ENCODE assay signal across 8 mouse cellular contexts in genomic region chr7:46615256-46615977, GRCm38 (mm10). TPM values are rescaled to one million over a fixed set of nuclear protein-coding genes. Genes with fewer than 3 reads are reported as not detected.
DNase-seq lines count a peak whose midpoint lies in the region; ATAC-seq and TF ChIP-seq lines count a peak whose summit lies in the region.

No protein-coding gene starts in this region.

- intact Hi-C loops in heart, postnatal 25 days (cut with DNase I), result no loop called here

- no peak for TF ChIP-seq POLR2A in myocyte (IDR thresholded peaks at IDR 0.05; ENCODE audit: insufficient read length, low read depth)

- H3K4me3 ChIP-seq in myocyte, result no peak overlapping the region

- no peak overlapping the region for H3K4me2 ChIP-seq in myocyte (ENCODE audit: low read depth)

- H3ac ChIP-seq in myocyte (ENCODE audit: control insufficient read depth, insufficient read length), result no peak overlapping the region

- H3K36me3 ChIP-seq in myocyte (ENCODE audit: control insufficient read depth, insufficient read depth), result no peaks in the 10 kb centered on the region

- H3K79me2 ChIP-seq in myocyte (ENCODE audit: control insufficient read depth, insufficient read depth), result no peaks in the 10 kb centered on the region

- DNase-seq in heart, adult 11 months, result peak; percentile 98
- no peak for DNase-seq in heart, postnatal 25 days (ENCODE audit: low spot score)
- DNase-seq in heart, adult 8-10 months (ENCODE audit: low spot score), result peak; percentile 61
- DNase-seq in kidney, postnatal 25 days, result peak; percentile 63 to 92
- DNase-seq in frontal cortex, postnatal 36 days (ENCODE audit: low spot score in 2 of 2), result no peak
- no peak for DNase-seq in urinary bladder, postnatal 10 days (ENCODE audit: low spot score)

- no peaks in the 10 kb centered on the region for H3K27me3 ChIP-seq in myocyte (ENCODE audit: control insufficient read depth, insufficient read depth, insufficient read length)

- no peak for ATAC-seq in frontal cortex, adult (ENCODE audit: low TSS enrichment)

TF ChIP-seq in myocyte, 11 proteins besides CTCF, POLR2A, EP300 and RAD21:
- TF ChIP-seq USF1 (IDR thresholded peaks at IDR 0.05; ENCODE audit: low read depth), result no peak
- no peak for TF ChIP-seq POLR2AphosphoS2 (IDR thresholded peaks at IDR 0.05; ENCODE audit: insufficient read length, low read depth)
- TF ChIP-seq TCF3 (IDR thresholded peaks at IDR 0.05; ENCODE audit: insufficient read length, low read depth), result no peak
- TF ChIP-seq SRF (IDR thresholded peaks at IDR 0.05; ENCODE audit: control insufficient read depth, insufficient read length, low read depth), result no peak
- TF ChIP-seq CEBPB (IDR thresholded peaks at IDR 0.05; ENCODE audit: insufficient read depth, poor library complexity, severe bottlenecking), result 0 out of 2 replicates have a peak, but pooled peaks have one; percentile 34
- TF ChIP-seq E2F4 (IDR thresholded peaks at IDR 0.05; ENCODE audit: insufficient read depth), result no peak
- TF ChIP-seq TCF12 (IDR thresholded peaks at IDR 0.05; ENCODE audit: insufficient read depth, poor library complexity, severe bottlenecking), result no peak
- no peak for TF ChIP-seq MAX (IDR thresholded peaks at IDR 0.05; ENCODE audit: low read depth)
- peak in 1 of 3 experiments; percentile 63 for TF ChIP-seq MYOG (IDR thresholded peaks at IDR 0.05; ENCODE audit: control insufficient read depth in 1 of 3, insufficient read depth in 1 of 3, insufficient read length in 2 of 3, low read depth in 2 of 3)
- peak in 1 of 3 experiments; percentile 39 for TF ChIP-seq MYOD1 (IDR thresholded peaks at IDR 0.05; ENCODE audit: control insufficient read depth in 1 of 3, insufficient read length in 2 of 3, low read depth in 2 of 3)
- no peak for TF ChIP-seq REST (IDR thresholded peaks at IDR 0.05; ENCODE audit: insufficient read depth, insufficient read length)
TF ChIP-seq in myocyte: peak in this region for 3.

RNA-seq across cellular contexts. Expression of gene Sergef, which starts 24.2 kb away (rescaled TPM):
- 1 to 10 TPM; 3.7 to 4.0 TPM for total RNA-seq in heart, postnatal 25 days (2021)
- total RNA-seq in heart, adult 8-10 months (2022), result 1 to 10 TPM; 3.9 to 6.9 (median 5.0) TPM
- 13.9 TPM for polyA plus RNA-seq in myocyte (2012; fragmentation: generic; extraction: Trizol)

RNA-seq across cellular contexts. Expression of gene Tph1, which starts 56.9 kb away (rescaled TPM):
- not detected for total RNA-seq in heart, postnatal 25 days (2021)
- not detected for total RNA-seq in heart, adult 8-10 months (2022)
- polyA plus RNA-seq in myocyte (2012; fragmentation: generic; extraction: Trizol), result 0.17 TPM

Comparison
In these comparisons a context has a peak if more than half of its experiments do, and no peak if none do; other contexts are left out.
1. DNase-seq: peak in heart, adult 11 months (single experiment), heart, adult 8-10 months (single experiment) and kidney, postnatal 25 days (2 of 2); none in heart, postnatal 25 days (single experiment), frontal cortex, postnatal 36 days (0 of 2) and urinary bladder, postnatal 10 days (single experiment).